Mouse (Mus musculus) spleen, adult 2 months (tissue): ENCODE results near the gene Rnh1. TPM values are rescaled to one million over a fixed set of nuclear protein-coding genes. Genes with fewer than 3 reads are reported as not detected.

Experiments used
- DNase-seq, 2 experiments: peaks; one replicate each; pipeline versions ENCODE4 v3.0.0 to v3.0.0-alpha.2; 2012 to 2021; ENCODE audit warnings: low spot score in 2 of 2, low read depth in 1 of 2
- H3K27ac ChIP-seq: fragments of 200-500 bp; 2 replicates; pipeline ENCODE4 v1.5.1; 2012; ENCODE audit warnings: low read length, inconsistent platforms; ENCODE audit not compliant: insufficient read depth
- H3K27me3 ChIP-seq: fragments of 200-500 bp; 2 replicates; pipeline ENCODE4 v1.6.1; 2012; ENCODE audit warnings: mild to moderate bottlenecking, moderate library complexity, low read length, inconsistent platforms; ENCODE audit not compliant: control insufficient read depth, insufficient read depth
- H3K36me3 ChIP-seq: fragments of 200-500 bp; 2 replicates; pipeline ENCODE4 v1.6.1; 2012; ENCODE audit warnings: mild to moderate bottlenecking, low read length, inconsistent platforms; ENCODE audit not compliant: control insufficient read depth, insufficient read depth
- H3K4me1 ChIP-seq: fragments of 200-500 bp; 2 replicates; pipeline ENCODE4 v1.6.1; 2011; ENCODE audit warnings: inconsistent platforms; ENCODE audit not compliant: control insufficient read depth, insufficient read depth, insufficient read length
- H3K4me3 ChIP-seq: fragments of 200-500 bp; 2 replicates; pipeline ENCODE4 v1.5.1; 2011; ENCODE audit warnings: mild to moderate bottlenecking, inconsistent platforms; ENCODE audit not compliant: insufficient read depth, insufficient read length; ENCODE audit errors: extremely low read depth
- CTCF ChIP-seq: fragments of 200-500 bp; IDR thresholded peaks from 2 replicates; pipeline ENCODE4 v1.5.1; 2011; ENCODE audit warnings: mild to moderate bottlenecking, inconsistent platforms; ENCODE audit not compliant: insufficient read depth, insufficient read length, insufficient replicate concordance; ENCODE audit errors: extremely low read depth
- POLR2A ChIP-seq: fragments of 200-500 bp; IDR thresholded peaks from 2 replicates; pipeline ENCODE4 v1.6.1; 2011; ENCODE audit warnings: low read depth, low read length, inconsistent platforms
- WGBS: fragments of 180-500 bp; shearing (Covaris S2); methylation state at CpG from one replicate; pipeline ENCODE4 v1.1.7; 2018; 5-methylcytosine and 5-hydroxymethylcytosine counted together
- polyA plus RNA-seq: library from polyadenylated mRNA; depleted of rRNA; stranded (reverse); fragments of >200 nt; gene quantifications from 2 replicates; pipeline ENCODE4 v1.2.3, GENCODE M21; 2012

The Rnh1 gene
- polyA plus RNA-seq, 1 experiment, result 113 TPM

GRCm38 (mm10) chr7:141188194-141188593 lies 15.5 kb upstream of the Rnh1 start:
- H3K27me3 ChIP-seq, result no peaks in the 10 kb centered on the region
- WGBS, result 82% methylated on average over 3 of the region's 3 CpGs
- TF ChIP-seq POLR2A (no peak), CTCF (no peak)
- peaks cover 4% of the 10 kb centered on the region; the same call in 1 of the 2 replicates for H3K4me1 ChIP-seq
- no peak for DNase-seq
- no peak overlapping the region for H3K27ac ChIP-seq
- H3K36me3 ChIP-seq, result peaks cover 21% of the 10 kb centered on the region
- H3K4me3 ChIP-seq, result no peak overlapping the region

- TF ChIP-seq CTCF (peak; percentile 96; the same call in 1 of the 2 replicates), POLR2A (no peak)
- no peaks in the 10 kb centered on the region for H3K27me3 ChIP-seq
- peaks cover 6% of the 10 kb centered on the region; the same call in 1 of the 2 replicates for H3K4me1 ChIP-seq
- peak; percentile 79 to 84 for DNase-seq
- no peak overlapping the region for H3K27ac ChIP-seq
- H3K4me3 ChIP-seq, result no peak overlapping the region
- 2% methylated on average over 8 of the region's 8 CpGs for WGBS
- no peaks in the 10 kb centered on the region for H3K36me3 ChIP-seq
Observed at GRCm38 (mm10) chr7:141176173-141176572, 3.5 kb upstream of the Rnh1 start.

GRCm38 (mm10) chr7:141175068-141175467 lies 2.4 kb upstream of the Rnh1 start:
- no peaks in the 10 kb centered on the region for H3K27me3 ChIP-seq
- peaks cover 6% of the 10 kb centered on the region; the same call in 1 of the 2 replicates for H3K4me1 ChIP-seq
- no peaks in the 10 kb centered on the region for H3K36me3 ChIP-seq
- DNase-seq, result no peak
- H3K27ac ChIP-seq, result no peak overlapping the region
- no peak for TF ChIP-seq CTCF
- TF ChIP-seq POLR2A, result no peak
- no peak overlapping the region for H3K4me3 ChIP-seq
- 87% methylated on average over 4 of the region's 4 CpGs for WGBS

GRCm38 (mm10) chr7:141173323-141173850 lies 730 bp upstream of the Rnh1 start:
- Histone ChIP-seq H3K4me1 (peaks cover 6% of the 10 kb centered on the region; the same call in 1 of the 2 replicates), H3K27me3 (no peaks in the 10 kb centered on the region), H3K36me3 (no peaks in the 10 kb centered on the region), H3K4me3 (no peak overlapping the region), H3K27ac (peak overlapping the region; percentile 90)
- no peak for DNase-seq
- 78% methylated on average over 5 of the region's 5 CpGs for WGBS
- no peak for TF ChIP-seq CTCF
- no peak for TF ChIP-seq POLR2A

- no peak for DNase-seq
- Histone ChIP-seq H3K36me3 (peaks cover 5% of the 10 kb centered on the region), H3K27ac (no peak overlapping the region), H3K4me1 (peaks cover 11% of the 10 kb centered on the region; the same call in 1 of the 2 replicates), H3K27me3 (no peaks in the 10 kb centered on the region), H3K4me3 (no peak overlapping the region)
- TF ChIP-seq POLR2A (no peak), CTCF (no peak)
Observed at GRCm38 (mm10) chr7:141169866-141170265, 2.8 kb downstream of the Rnh1 start.

GRCm38 (mm10) chr7:141169300-141169699 lies 3.4 kb downstream of the Rnh1 start:
- H3K36me3 ChIP-seq, result peaks cover 7% of the 10 kb centered on the region
- no peak for TF ChIP-seq POLR2A
- no peak overlapping the region for H3K4me3 ChIP-seq
- no peak for DNase-seq
- no peak overlapping the region for H3K27ac ChIP-seq
- no peaks in the 10 kb centered on the region for H3K27me3 ChIP-seq
- H3K4me1 ChIP-seq, result peaks cover 11% of the 10 kb centered on the region; the same call in 1 of the 2 replicates
- 94% methylated on average over 1 of the region's 1 CpGs for WGBS

- Histone ChIP-seq H3K4me1 (peaks cover 11% of the 10 kb centered on the region; the same call in 1 of the 2 replicates), H3K27me3 (no peaks in the 10 kb centered on the region), H3K36me3 (peaks cover 15% of the 10 kb centered on the region), H3K4me3 (peak overlapping the region; percentile 60), H3K27ac (peak overlapping the region; percentile 53)
- no peak for TF ChIP-seq CTCF
- TF ChIP-seq POLR2A, result no peak
- WGBS, result 1% methylated on average over 22 of the region's 22 CpGs
- DNase-seq, result peak; percentile 39 to 78
Observed at GRCm38 (mm10) chr7:141168518-141168953, 4.1 kb downstream of the Rnh1 start.
